23 mouse cellular contexts compared by ENCODE assay signal in genomic region chr10:61417046-61417445, GRCm38 (mm10). TPM values are rescaled to one million over a fixed set of nuclear protein-coding genes. Genes with fewer than 3 reads are reported as not detected.
A peak's percentile ranks its signal among the peaks of the same experiment; 100 is the strongest.
DNase-seq lines count a peak whose midpoint lies in the region; ATAC-seq and TF ChIP-seq lines count a peak whose summit lies in the region.
"Had no signal": no experiment of that assay in that cellular context is flagged by ENCODE, and none has a peak within 500 bp of the region (broad histone marks: within the 10 kb centered on the region; RNA-seq: fewer than 3 reads in every experiment).

No protein-coding gene starts in this region.

- no peak for ATAC-seq in erythroblast, adult 5-6 weeks (replicated peaks; ENCODE audit: low FRiP score, poor library complexity, severe bottlenecking)
- no peak for ATAC-seq in hindbrain, embryonic 16.5 days
- ATAC-seq: forebrain, embryonic 14.5 days had no signal

- no peak overlapping the region for H3K4me3 ChIP-seq in ES-Bruce4 (ENCODE audit: low read depth, low read length)
- H3K4me3 ChIP-seq in ES-E14 (ENCODE audit: insufficient read depth in 1 of 2, low read depth in 1 of 2, low read length in 2 of 2, poor library complexity in 1 of 2, severe bottlenecking in 1 of 2): peak overlapping the region; percentile 1 to 66; a peak in 3 of 4 replicates
- no peak overlapping the region for H3K4me3 ChIP-seq in hindbrain, embryonic 16.5 days (ENCODE audit: low read length)
- H3K4me3 ChIP-seq: erythroblast, embryonic 14.5 days had no signal

- TF ChIP-seq EP300 in ES-Bruce4 (IDR thresholded peaks at IDR 0.05; ENCODE audit: insufficient read depth, low read depth, low read length): no peak

- WGBS in hindbrain, embryonic 16.5 days: 31% methylated on average over 2 of the region's 2 CpGs

- no peak overlapping the region for H3K4me2 ChIP-seq in hindbrain, embryonic 16.5 days (ENCODE audit: low read length)

- H3K9me3 ChIP-seq in ES-Bruce4 (replicated peaks; ENCODE audit: control insufficient read depth, insufficient read depth, low read length, poor library complexity, severe bottlenecking) (no peaks in the 10 kb centered on the region), ES-E14 (ENCODE audit: control insufficient read depth, insufficient read depth, low read depth, low read length) (no peaks in the 10 kb centered on the region)
- H3K9me3 ChIP-seq in hindbrain, embryonic 16.5 days (ENCODE audit: control insufficient read depth, low read length): no peaks in the 10 kb centered on the region
- H3K9me3 ChIP-seq: embryonic facial prominence, embryonic 10.5 days; embryonic facial prominence, embryonic 12.5 days; forebrain, embryonic 10.5 days; forebrain, embryonic 12.5 days had no signal

- DNase-seq in ES-E14 (ENCODE audit: low read depth, low spot score) (no peak), ZHBTc4 (ENCODE audit: low read depth, low spot score) (peak; percentile 79)
- DNase-seq in cerebellum, postnatal 4 days (ENCODE audit: low spot score in 2 of 2): no peak
- DNase-seq: adrenal gland, adult 2 months; adrenal gland, postnatal 10 days; adrenal gland, postnatal 25 days; cerebellum, adult 11 months; cerebellum, adult 18-20 months; cerebellum, adult 8-10 months; cerebellum, adult 9-11 months; cerebellum, postnatal 14 days; cerebellum, postnatal 36 days had no signal

- TF ChIP-seq POLR2A in ES-Bruce4 (IDR thresholded peaks at IDR 0.05; ENCODE audit: insufficient read depth, low read length): no peak

- H3K4me1 ChIP-seq in ES-Bruce4 (ENCODE audit: control insufficient read depth, insufficient read depth, low read length) (peaks cover 6% of the 10 kb centered on the region), ES-E14 (ENCODE audit: control insufficient read depth in 2 of 2, insufficient read depth in 2 of 2, low read length in 2 of 2, poor library complexity in 1 of 2) (peaks cover 4 to 15% of the 10 kb centered on the region in 2 experiments; a peak in 3 of 4 replicates)
- H3K4me1 ChIP-seq in hindbrain, embryonic 16.5 days (ENCODE audit: control insufficient read depth, insufficient read depth, low read depth, low read length): peaks cover 9% of the 10 kb centered on the region

- no peak for TF ChIP-seq CTCF in ES-Bruce4 (IDR thresholded peaks at IDR 0.05; ENCODE audit: low read depth, low read length)

- in situ Hi-C loops in ES-E14 (cut with MboI; ENCODE audit: low sequenced_read_pairs in 2 of 2, unreplicated experiment in 2 of 2): no loop called here

- H3K9ac ChIP-seq in ES-Bruce4 (ENCODE audit: low read depth, poor library complexity, severe bottlenecking): peak overlapping the region; percentile 70
- H3K9ac ChIP-seq in ES-E14 (ENCODE audit: insufficient read depth, low read depth, low read length, poor library complexity, severe bottlenecking): peak overlapping the region; percentile 59
- H3K9ac ChIP-seq in hindbrain, embryonic 16.5 days (ENCODE audit: low read depth, low read length): no peak overlapping the region
- H3K9ac ChIP-seq: embryonic facial prominence, embryonic 12.5 days; forebrain, embryonic 12.5 days had no signal

- H3K27ac ChIP-seq in ES-Bruce4 (ENCODE audit: insufficient read depth, low read length) (peak overlapping the region; percentile 99), ES-E14 (ENCODE audit: insufficient read depth, low read depth, low read length, poor library complexity, severe bottlenecking) (peak overlapping the region; percentile 100)
- H3K27ac ChIP-seq in hindbrain, embryonic 16.5 days (ENCODE audit: low read depth, low read length): no peak overlapping the region
- H3K27ac ChIP-seq: embryonic facial prominence, embryonic 10.5 days; embryonic facial prominence, embryonic 12.5 days; forebrain, embryonic 10.5 days; forebrain, embryonic 12.5 days had no signal

- no peaks in the 10 kb centered on the region for H3K27me3 ChIP-seq in ES-Bruce4 (ENCODE audit: control insufficient read depth, insufficient read depth, low read length, poor library complexity, severe bottlenecking)
- H3K27me3 ChIP-seq in hindbrain, embryonic 16.5 days (replicated peaks; ENCODE audit: control insufficient read depth, insufficient read depth, low read length): peaks cover 34% of the 10 kb centered on the region

- peaks cover 12% of the 10 kb centered on the region for H3K36me3 ChIP-seq in ES-Bruce4 (ENCODE audit: control insufficient read depth, insufficient read depth, low read length, poor library complexity, severe bottlenecking)
- H3K36me3 ChIP-seq in ES-E14 (ENCODE audit: control insufficient read depth, insufficient read depth, low read length, poor library complexity, severe bottlenecking): peaks cover 16% of the 10 kb centered on the region; the same call in 1 of the 2 replicates
- no peaks in the 10 kb centered on the region for H3K36me3 ChIP-seq in hindbrain, embryonic 16.5 days (ENCODE audit: control insufficient read depth, insufficient read depth, low read length)
- H3K36me3 ChIP-seq: embryonic facial prominence, embryonic 10.5 days; embryonic facial prominence, embryonic 12.5 days; forebrain, embryonic 10.5 days; forebrain, embryonic 12.5 days had no signal

TF ChIP-seq in ES-E14, 5 proteins besides CTCF, POLR2A, EP300 and RAD21:
- TF ChIP-seq ZC3H11A (IDR thresholded peaks at IDR 0.05; ENCODE audit: borderline replicate concordance, low read depth, low read length) (no peak), MAFK (IDR thresholded peaks at IDR 0.05; ENCODE audit: insufficient read depth, low read depth, low read length) (no peak), ZNF384 (IDR thresholded peaks at IDR 0.05; ENCODE audit: low read depth, low read length) (no peak), CHD2 (IDR thresholded peaks at IDR 0.05; ENCODE audit: low read depth, low read length) (no peak), HCFC1 (IDR thresholded peaks at IDR 0.05; ENCODE audit: borderline replicate concordance, insufficient read depth, low read length) (no peak)

RNA-seq across cellular contexts. Expression of gene Nodal, which starts 0.7 kb away (rescaled TPM):
- polyA plus RNA-seq in ES-Bruce4 (2011; ENCODE audit: insufficient read depth, insufficient read length, low read depth, missing spikeins): 52.2 and 53.5 TPM in 2 replicates
- 164 and 277 TPM in 2 replicates for total RNA-seq in ES-E14 (2012; rRNA removed)
- total RNA-seq in erythroblast, adult 5-6 weeks (2015; ENCODE audit: low replicate concordance): not detected in 2 replicates
- not detected in 2 replicates for total RNA-seq in erythroblast, adult 5-6 weeks (2017; ENCODE audit: low replicate concordance)
- polyA plus RNA-seq in hindbrain, embryonic 16.5 days (2015; fragmentation: Nextera tagmentation; extraction: Ambion mirVana): 0.24 and 0.56 TPM in 2 replicates
- total RNA-seq: adrenal gland, adult 2 months; adrenal gland, postnatal 25 days; MEL had no signal
- polyA plus RNA-seq: C2C12; embryonic facial prominence, embryonic 10.5 days; forebrain, embryonic 12.5 days; forebrain, embryonic 14.5 days had no signal

RNA-seq across cellular contexts. Expression of gene Pald1, which starts 33.7 kb away (rescaled TPM):
- 35.8 and 36.0 TPM in 2 replicates for polyA plus RNA-seq in ES-Bruce4 (2011; ENCODE audit: insufficient read depth, insufficient read length, low read depth, missing spikeins)
- total RNA-seq in ES-E14 (2012; rRNA removed): 102 and 216 TPM in 2 replicates
- not detected in 2 replicates for total RNA-seq in erythroblast, adult 5-6 weeks (2015; ENCODE audit: low replicate concordance)
- not detected in 2 replicates for total RNA-seq in erythroblast, adult 5-6 weeks (2017; ENCODE audit: low replicate concordance)
- polyA plus RNA-seq in hindbrain, embryonic 16.5 days (2015; fragmentation: Nextera tagmentation; extraction: Ambion mirVana): 26.9 and 30.6 TPM in 2 replicates

RNA-seq across cellular contexts. Expression of gene Eif4ebp2, which starts 35.4 kb away (rescaled TPM):
- polyA plus RNA-seq in ES-Bruce4 (2011; ENCODE audit: insufficient read depth, insufficient read length, low read depth, missing spikeins): 207 and 210 TPM in 2 replicates
- 27.0 and 32.3 TPM in 2 replicates for total RNA-seq in ES-E14 (2012; rRNA removed)
- 67.2 and 101 TPM in 2 replicates for total RNA-seq in erythroblast, adult 5-6 weeks (2015; ENCODE audit: low replicate concordance)
- total RNA-seq in erythroblast, adult 5-6 weeks (2017; ENCODE audit: low replicate concordance): 13.8 and 14.2 TPM in 2 replicates
- 43.2 and 46.6 TPM in 2 replicates for polyA plus RNA-seq in hindbrain, embryonic 16.5 days (2015; fragmentation: Nextera tagmentation; extraction: Ambion mirVana)

RNA-seq across cellular contexts. Expression of gene Lrrc20, which starts 58.6 kb away (rescaled TPM):
- polyA plus RNA-seq in ES-Bruce4 (2011; ENCODE audit: insufficient read depth, insufficient read length, low read depth, missing spikeins): 5.8 and 6.4 TPM in 2 replicates
- total RNA-seq in ES-E14 (2012; rRNA removed): 1.9 and 2.1 TPM in 2 replicates
- total RNA-seq in erythroblast, adult 5-6 weeks (2015; ENCODE audit: low replicate concordance): 1.3 and 2.1 TPM in 2 replicates
- total RNA-seq in erythroblast, adult 5-6 weeks (2017; ENCODE audit: low replicate concordance): 0.70 and 3.2 TPM in 2 replicates
- 14.9 and 17.7 TPM in 2 replicates for polyA plus RNA-seq in hindbrain, embryonic 16.5 days (2015; fragmentation: Nextera tagmentation; extraction: Ambion mirVana)

Comparison
In these comparisons a context has a peak if more than half of its experiments do, and no peak if none do; other contexts are left out.
1. H3K4me3 ChIP-seq: peak in ES-E14 (2 of 2); none in ES-Bruce4 (single experiment) and hindbrain, embryonic 16.5 days (single experiment).
2. RNA of gene Nodal, which starts 0.7 kb away (total RNA-seq): 164 to 277 TPM in ES-E14; not detected in erythroblast, adult 5-6 weeks; every median in the first group is over 100 times any median in the second.
3. RNA of gene Pald1, which starts 33.7 kb away (total RNA-seq): 102 to 216 TPM in ES-E14; not detected in erythroblast, adult 5-6 weeks; every median in the first group is over 100 times any median in the second.